Mouse (Mus musculus) limb, embryonic 15.5 days (tissue): ENCODE results near the gene Pitx2. TPM values are rescaled to one million over a fixed set of nuclear protein-coding genes. Genes with fewer than 3 reads are reported as not detected.

ENCODE experiments used
- ATAC-seq: fragments of 200-750 bp; cut with Nextera tagmentation; 2 replicates; pipeline ENCODE4 v1.8.0; 2017; ENCODE audit warnings: low read depth, moderate TSS enrichment; ENCODE audit not compliant: insufficient number of reproducible peaks, low FRiP score, low TSS enrichment
- H3K27ac ChIP-seq: fragments of 300-500 bp; sonication (generic); 2 replicates; pipeline ENCODE4 v1.5.1; 2015; ENCODE audit warnings: moderate library complexity, mild to moderate bottlenecking, inconsistent platforms
- H3K27me3 ChIP-seq: fragments of 300-500 bp; sonication (generic); 2 replicates; pipeline ENCODE4 v1.6.1; 2015; ENCODE audit warnings: inconsistent platforms
- H3K36me3 ChIP-seq: fragments of 300-500 bp; sonication (generic); 2 replicates; pipeline ENCODE4 v1.6.1; 2015; ENCODE audit warnings: inconsistent platforms
- H3K4me1 ChIP-seq: fragments of 300-500 bp; sonication (generic); 2 replicates; pipeline ENCODE4 v1.6.1; 2015; ENCODE audit warnings: inconsistent platforms
- H3K4me2 ChIP-seq: fragments of 300-500 bp; sonication (generic); 2 replicates; pipeline ENCODE4 v1.6.1; 2015; ENCODE audit warnings: mild to moderate bottlenecking, inconsistent platforms
- H3K4me3 ChIP-seq: fragments of 300-500 bp; sonication (generic); 2 replicates; pipeline ENCODE4 v1.5.1; 2015; ENCODE audit warnings: mild to moderate bottlenecking, inconsistent platforms
- H3K9ac ChIP-seq: fragments of 300-500 bp; sonication (generic); 2 replicates; pipeline ENCODE4 v1.6.1; 2015; ENCODE audit warnings: inconsistent platforms
- H3K9me3 ChIP-seq: fragments of 300-500 bp; sonication (generic); 2 replicates; pipeline ENCODE4 v1.6.1; 2016; ENCODE audit warnings: inconsistent platforms
- WGBS: fragments of 180-500 bp; shearing (Covaris S2); methylation state at CpG from one replicate; pipeline ENCODE4 v1.1.7; 2015; 5-methylcytosine and 5-hydroxymethylcytosine counted together
- polyA plus RNA-seq: library from polyadenylated mRNA; unstranded; fragments of >200 nt; fragmentation: Nextera tagmentation; extraction: Ambion mirVana; gene quantifications from 2 replicates; pipeline ENCODE4 v1.2.1, GENCODE M21; 2015

The Pitx2 gene
- polyA plus RNA-seq, 1 experiment from 2014 or later, result 9.1 TPM

DNA sequence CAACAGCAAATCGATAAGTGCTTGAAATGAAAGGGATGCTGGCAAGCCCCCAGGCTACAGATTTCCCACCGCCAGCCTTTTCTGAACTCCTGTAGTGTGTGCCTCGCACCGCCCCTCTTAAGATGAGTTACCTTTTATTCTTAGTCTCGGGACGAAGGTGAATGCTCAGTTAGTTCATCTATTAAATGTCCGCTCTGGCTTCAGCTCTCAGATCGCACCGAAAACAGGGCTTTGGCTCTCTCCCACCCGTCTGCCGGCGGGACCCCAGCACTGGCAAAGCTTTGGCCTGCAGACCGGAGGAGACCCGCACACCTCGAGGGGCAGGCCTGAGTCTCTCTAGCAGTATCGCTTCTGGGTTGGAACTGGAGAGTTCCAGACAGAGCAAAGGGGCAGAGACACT is 4.6 kb upstream of the Pitx2 start:
- no peak for ATAC-seq
- Histone ChIP-seq H3K9me3 (no peaks in the 10 kb centered on the region), H3K27ac (no peak overlapping the region), H3K36me3 (no peaks in the 10 kb centered on the region), H3K9ac (no peak overlapping the region), H3K4me3 (no peak overlapping the region), H3K4me2 (no peak overlapping the region), H3K27me3 (peaks cover 84% of the 10 kb centered on the region), H3K4me1 (peaks cover 13% of the 10 kb centered on the region)
- WGBS, result 2% methylated on average over 16 of the region's 16 CpGs

DNA sequence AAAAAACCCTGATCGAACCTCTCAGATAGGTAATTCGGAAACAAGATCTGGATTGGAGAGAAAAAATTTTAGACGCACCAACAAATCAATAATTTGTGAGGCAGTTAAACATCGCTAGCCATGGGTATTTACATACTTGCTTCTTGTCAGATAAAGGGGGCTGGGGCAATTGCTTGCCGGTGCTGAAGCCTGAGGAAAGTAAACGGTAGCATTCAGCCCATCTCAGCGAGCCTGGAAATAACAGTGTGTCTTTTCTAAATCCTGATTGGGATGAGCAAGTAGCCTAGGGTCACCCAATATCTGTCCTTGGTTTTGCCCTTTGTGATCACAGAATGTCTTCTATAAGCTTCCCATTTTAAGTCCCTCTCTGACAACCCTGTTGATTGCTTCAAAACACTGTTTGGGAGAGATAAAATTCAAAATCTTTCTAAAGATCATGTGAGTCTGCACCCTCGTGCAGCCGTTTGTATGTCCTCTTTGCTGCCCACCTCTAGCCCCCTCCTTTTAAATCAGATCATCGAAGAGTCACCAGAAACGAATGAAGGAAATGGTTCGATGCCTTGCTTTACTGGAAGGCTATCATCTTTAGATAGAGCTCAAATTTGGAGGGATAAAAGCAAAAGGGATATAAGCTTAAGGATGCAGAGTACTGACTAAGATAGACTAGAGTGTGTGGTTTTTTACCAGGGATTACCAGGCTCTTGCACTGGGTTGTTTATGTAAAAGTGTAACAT is 3.7 kb upstream of the Pitx2 start:
- WGBS, result 7% methylated on average over 12 of the region's 12 CpGs
- H3K9me3 ChIP-seq, result no peaks in the 10 kb centered on the region
- no peak for ATAC-seq
- H3K4me1 ChIP-seq, result peaks cover 17% of the 10 kb centered on the region
- no peak overlapping the region for H3K9ac ChIP-seq
- no peaks in the 10 kb centered on the region for H3K36me3 ChIP-seq
- no peak overlapping the region for H3K27ac ChIP-seq
- no peak overlapping the region for H3K4me3 ChIP-seq
- peaks cover 85% of the 10 kb centered on the region for H3K27me3 ChIP-seq
- no peak overlapping the region for H3K4me2 ChIP-seq

DNA sequence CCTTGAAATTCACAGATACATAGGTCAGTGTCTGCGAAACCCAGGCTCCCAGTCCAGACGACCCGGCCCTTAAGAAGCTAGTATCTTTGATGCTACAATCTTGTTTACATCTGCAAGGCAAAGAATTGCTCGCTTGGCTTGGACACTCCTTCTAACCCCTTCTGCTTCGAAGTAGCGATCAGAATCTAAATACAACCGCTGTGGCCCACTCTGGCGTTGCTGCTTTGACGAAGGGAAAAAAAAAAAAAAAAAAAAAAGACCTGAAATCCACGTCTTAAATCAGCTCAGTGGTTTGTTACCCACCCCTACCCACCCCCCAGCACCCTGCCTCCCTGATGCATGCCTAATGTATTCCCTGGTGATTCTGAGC is 3.1 kb upstream of the Pitx2 start:
- Histone ChIP-seq H3K27ac (no peak overlapping the region), H3K36me3 (no peaks in the 10 kb centered on the region), H3K9me3 (no peaks in the 10 kb centered on the region), H3K4me3 (no peak overlapping the region), H3K4me2 (no peak overlapping the region), H3K9ac (no peak overlapping the region), H3K27me3 (peaks cover 86% of the 10 kb centered on the region), H3K4me1 (peaks cover 17% of the 10 kb centered on the region)
- ATAC-seq, result no peak
- 3% methylated on average over 10 of the region's 10 CpGs for WGBS

DNA sequence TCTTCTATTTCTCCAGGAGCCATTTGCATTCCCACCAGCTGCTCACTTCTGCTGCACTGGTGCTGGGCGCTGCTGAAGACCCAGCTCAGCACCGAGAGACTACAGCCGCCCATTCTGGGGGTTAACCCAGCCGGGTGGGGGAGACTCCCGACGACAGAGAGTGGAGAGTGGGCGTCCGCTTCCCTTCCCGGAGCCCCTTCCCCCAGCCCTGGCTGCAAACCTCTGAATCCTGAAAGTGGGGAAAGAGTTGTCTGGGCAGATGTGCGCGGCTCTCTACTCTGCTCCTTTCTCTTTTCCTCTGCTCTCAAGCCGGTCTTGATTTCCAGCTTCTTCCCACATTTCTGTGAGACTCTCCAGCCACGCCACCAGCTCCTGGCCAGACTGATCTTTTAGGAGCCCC is 2.6 kb upstream of the Pitx2 start:
- Histone ChIP-seq H3K9ac (no peak overlapping the region), H3K9me3 (no peaks in the 10 kb centered on the region), H3K4me3 (peak overlapping the region; percentile 16; the same call in 1 of the 2 replicates), H3K36me3 (no peaks in the 10 kb centered on the region), H3K4me1 (peaks cover 17% of the 10 kb centered on the region), H3K27ac (no peak overlapping the region), H3K4me2 (no peak overlapping the region), H3K27me3 (peaks cover 86% of the 10 kb centered on the region)
- no peak for ATAC-seq
- 2% methylated on average over 13 of the region's 13 CpGs for WGBS

DNA sequence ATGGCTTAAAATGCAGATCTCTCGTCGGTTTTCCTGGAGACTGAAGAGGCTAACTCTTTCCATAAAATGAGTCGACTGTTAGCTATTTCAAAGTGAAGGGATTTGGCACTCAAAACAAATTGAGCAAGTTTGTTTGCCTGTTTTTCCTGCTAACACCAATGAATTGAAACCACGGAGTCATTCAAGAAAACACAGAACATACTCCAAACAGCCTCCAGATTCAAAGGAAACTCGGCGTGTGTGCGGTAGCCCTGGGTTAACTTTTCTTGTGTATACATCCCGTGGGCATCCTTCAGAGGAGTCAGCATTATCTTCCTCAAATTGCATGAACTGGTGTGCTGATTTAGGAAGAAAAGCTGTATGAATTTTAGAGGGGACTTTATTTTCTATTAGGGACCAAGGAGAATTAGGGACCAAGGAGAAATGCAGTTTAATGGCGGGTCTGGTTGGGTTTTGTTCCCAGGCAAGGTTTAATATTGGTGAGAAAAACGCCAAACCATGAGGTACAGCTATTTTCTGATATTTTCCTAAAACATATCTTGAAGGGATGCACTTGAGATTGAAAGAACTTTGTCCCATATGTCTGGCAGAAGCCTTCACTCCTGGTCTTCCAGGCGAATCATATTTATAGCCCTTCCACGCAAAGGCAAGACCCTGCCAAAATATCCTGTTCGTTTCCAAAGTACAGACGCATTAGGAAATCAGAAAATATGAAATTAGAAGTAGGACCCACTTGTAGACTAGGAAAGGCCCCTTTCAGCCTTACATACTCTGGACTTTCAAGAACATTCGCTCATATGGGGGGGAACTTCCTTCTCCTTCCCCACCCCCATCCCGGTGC is 1.7 kb upstream of the Pitx2 start:
- ATAC-seq, result no peak
- H3K4me1 ChIP-seq, result peaks cover 23% of the 10 kb centered on the region
- 8% methylated on average over 16 of the region's 16 CpGs for WGBS
- H3K9me3 ChIP-seq, result no peaks in the 10 kb centered on the region
- H3K4me2 ChIP-seq, result no peak overlapping the region
- no peaks in the 10 kb centered on the region for H3K36me3 ChIP-seq
- no peak overlapping the region for H3K4me3 ChIP-seq
- no peak overlapping the region for H3K27ac ChIP-seq
- H3K9ac ChIP-seq, result no peak overlapping the region
- peaks cover 87% of the 10 kb centered on the region for H3K27me3 ChIP-seq

DNA sequence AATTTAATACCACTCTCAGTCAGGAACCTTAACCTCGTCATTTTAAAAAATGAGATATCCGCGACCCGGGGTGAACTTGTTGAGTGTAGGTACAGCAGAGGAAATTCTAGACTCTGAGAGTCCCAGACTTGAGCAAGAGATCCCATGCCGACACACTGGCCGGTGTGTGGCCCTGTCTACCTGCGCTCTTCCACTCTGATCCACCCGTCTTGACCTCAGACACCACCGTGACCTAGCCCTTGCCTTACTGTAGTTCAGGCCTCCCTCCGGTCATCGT is 1.1 kb upstream of the Pitx2 start:
- WGBS, result 3% methylated on average over 11 of the region's 11 CpGs
- peaks cover 87% of the 10 kb centered on the region for H3K27me3 ChIP-seq
- ATAC-seq, result no peak
- no peak overlapping the region for H3K4me3 ChIP-seq
- no peak overlapping the region for H3K27ac ChIP-seq
- peaks cover 28% of the 10 kb centered on the region for H3K4me1 ChIP-seq
- H3K9me3 ChIP-seq, result no peaks in the 10 kb centered on the region
- H3K9ac ChIP-seq, result no peak overlapping the region
- no peaks in the 10 kb centered on the region for H3K36me3 ChIP-seq
- no peak overlapping the region for H3K4me2 ChIP-seq

DNA sequence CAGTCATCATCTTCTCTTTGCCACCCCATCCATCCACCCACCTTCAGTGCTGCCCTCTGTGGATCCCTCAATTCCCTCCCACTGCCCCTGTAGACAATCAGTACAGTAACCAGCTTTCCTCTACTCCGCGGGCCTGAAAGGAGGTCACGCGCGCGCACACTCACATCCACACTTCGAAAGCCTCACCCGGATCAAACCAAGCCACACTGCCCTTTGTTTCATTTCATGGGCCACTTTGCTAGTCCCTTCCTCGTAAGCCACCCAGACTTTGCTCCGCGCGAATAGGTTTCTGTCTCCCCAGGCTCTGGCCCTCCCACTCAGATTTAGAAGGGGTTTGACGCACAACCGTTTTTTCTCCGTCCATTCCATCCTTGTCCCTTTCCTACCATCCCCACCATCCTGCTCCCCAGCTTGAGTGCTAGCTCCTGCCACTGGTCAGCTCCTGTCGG is 494 bp upstream of the Pitx2 start:
- H3K36me3 ChIP-seq, result no peaks in the 10 kb centered on the region
- H3K4me3 ChIP-seq, result peak overlapping the region; percentile 40
- no peak for ATAC-seq
- H3K27ac ChIP-seq, result no peak overlapping the region
- H3K9me3 ChIP-seq, result no peaks in the 10 kb centered on the region
- peaks cover 32% of the 10 kb centered on the region for H3K4me1 ChIP-seq
- peaks cover 91% of the 10 kb centered on the region for H3K27me3 ChIP-seq
- WGBS, result 2% methylated on average over 16 of the region's 16 CpGs
- peak overlapping the region; percentile 59 for H3K4me2 ChIP-seq
- 0 out of 2 replicates have a peak overlapping the region, but pooled peaks have one; percentile 8 for H3K9ac ChIP-seq

DNA sequence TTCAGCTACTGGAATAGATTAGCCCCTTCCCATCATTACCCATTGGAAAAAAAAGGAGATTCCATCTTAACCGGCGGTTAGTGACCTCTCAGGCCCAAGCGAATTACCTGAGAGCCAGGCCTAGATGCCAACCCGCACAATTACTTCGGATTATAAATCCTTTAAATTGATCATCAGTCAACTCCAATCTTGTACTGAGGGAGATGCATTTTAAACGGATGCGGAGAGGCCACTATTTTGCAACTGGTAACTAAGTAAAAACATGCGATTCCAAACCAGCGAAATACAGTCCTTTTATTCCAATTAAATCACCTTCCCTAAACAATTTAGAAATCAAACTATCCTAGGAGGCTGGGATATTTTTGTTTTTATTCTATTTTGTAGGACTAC is 818 bp downstream of the Pitx2 start:
- H3K9me3 ChIP-seq, result no peaks in the 10 kb centered on the region
- H3K4me1 ChIP-seq, result peaks cover 40% of the 10 kb centered on the region
- H3K4me2 ChIP-seq, result no peak overlapping the region
- 2% methylated on average over 9 of the region's 9 CpGs for WGBS
- no peak overlapping the region for H3K27ac ChIP-seq
- no peak for ATAC-seq
- peak overlapping the region; percentile 40 for H3K4me3 ChIP-seq
- no peak overlapping the region for H3K9ac ChIP-seq
- peaks cover 91% of the 10 kb centered on the region for H3K27me3 ChIP-seq
- H3K36me3 ChIP-seq, result no peaks in the 10 kb centered on the region

DNA sequence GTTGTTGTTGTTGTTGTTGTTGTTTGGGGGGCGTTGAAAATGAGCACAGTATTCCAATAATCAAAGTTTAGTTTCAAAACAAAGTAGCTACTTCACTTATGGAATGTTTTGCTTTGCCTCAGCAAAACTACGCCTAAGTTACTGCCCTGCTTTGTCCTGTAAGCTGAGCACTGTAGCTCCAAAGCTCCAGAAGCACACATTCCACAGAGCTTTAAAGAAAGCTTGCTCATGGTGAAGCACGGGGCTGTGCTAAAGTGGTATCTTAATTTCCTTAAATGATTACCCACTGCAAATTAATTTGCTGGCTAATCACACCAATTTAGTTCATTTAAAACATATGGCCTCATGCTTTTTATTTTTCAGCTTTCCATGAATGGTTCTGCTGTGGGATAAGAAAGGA is 1.5 kb downstream of the Pitx2 start:
- no peak for ATAC-seq
- no peak overlapping the region for H3K4me2 ChIP-seq
- H3K27ac ChIP-seq, result no peak overlapping the region
- peaks cover 92% of the 10 kb centered on the region for H3K27me3 ChIP-seq
- no peaks in the 10 kb centered on the region for H3K9me3 ChIP-seq
- no peak overlapping the region for H3K9ac ChIP-seq
- under 1% methylated on average over 3 of the region's 3 CpGs for WGBS
- H3K4me3 ChIP-seq, result no peak overlapping the region
- H3K36me3 ChIP-seq, result no peaks in the 10 kb centered on the region
- peaks cover 40% of the 10 kb centered on the region for H3K4me1 ChIP-seq

DNA sequence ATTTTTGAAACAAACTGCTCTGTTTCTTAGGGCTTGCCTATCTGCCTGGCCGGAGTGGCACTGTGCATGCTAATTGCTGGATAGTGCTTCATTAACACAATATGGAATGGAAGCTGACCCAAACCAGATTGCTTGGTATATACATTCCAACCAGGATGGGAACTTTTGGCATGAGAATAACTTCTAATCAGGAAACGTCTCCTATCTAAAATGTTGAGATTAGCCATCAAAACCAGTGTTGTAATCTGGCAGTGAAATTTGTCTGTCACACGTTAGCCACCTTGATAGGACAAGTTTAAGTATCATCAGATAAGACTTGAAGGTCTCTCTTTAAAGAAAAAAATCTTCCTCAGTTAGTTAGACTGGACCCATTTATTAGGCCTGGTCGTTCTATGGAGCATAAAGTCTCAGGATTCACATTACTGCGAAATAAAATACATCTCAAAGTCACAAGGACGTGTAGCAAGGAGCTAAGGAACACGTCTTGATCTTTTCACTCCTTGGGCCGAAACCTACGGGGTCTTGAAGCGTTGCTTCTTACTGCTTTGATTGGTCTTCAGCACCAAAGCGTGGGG is 2.1 kb downstream of the Pitx2 start:
- Histone ChIP-seq H3K27ac (no peak overlapping the region), H3K9me3 (no peaks in the 10 kb centered on the region), H3K27me3 (peaks cover 92% of the 10 kb centered on the region), H3K9ac (no peak overlapping the region), H3K4me1 (peaks cover 40% of the 10 kb centered on the region), H3K36me3 (no peaks in the 10 kb centered on the region), H3K4me3 (no peak overlapping the region), H3K4me2 (no peak overlapping the region)
- no peak for ATAC-seq
- WGBS, result 7% methylated on average over 11 of the region's 11 CpGs

DNA sequence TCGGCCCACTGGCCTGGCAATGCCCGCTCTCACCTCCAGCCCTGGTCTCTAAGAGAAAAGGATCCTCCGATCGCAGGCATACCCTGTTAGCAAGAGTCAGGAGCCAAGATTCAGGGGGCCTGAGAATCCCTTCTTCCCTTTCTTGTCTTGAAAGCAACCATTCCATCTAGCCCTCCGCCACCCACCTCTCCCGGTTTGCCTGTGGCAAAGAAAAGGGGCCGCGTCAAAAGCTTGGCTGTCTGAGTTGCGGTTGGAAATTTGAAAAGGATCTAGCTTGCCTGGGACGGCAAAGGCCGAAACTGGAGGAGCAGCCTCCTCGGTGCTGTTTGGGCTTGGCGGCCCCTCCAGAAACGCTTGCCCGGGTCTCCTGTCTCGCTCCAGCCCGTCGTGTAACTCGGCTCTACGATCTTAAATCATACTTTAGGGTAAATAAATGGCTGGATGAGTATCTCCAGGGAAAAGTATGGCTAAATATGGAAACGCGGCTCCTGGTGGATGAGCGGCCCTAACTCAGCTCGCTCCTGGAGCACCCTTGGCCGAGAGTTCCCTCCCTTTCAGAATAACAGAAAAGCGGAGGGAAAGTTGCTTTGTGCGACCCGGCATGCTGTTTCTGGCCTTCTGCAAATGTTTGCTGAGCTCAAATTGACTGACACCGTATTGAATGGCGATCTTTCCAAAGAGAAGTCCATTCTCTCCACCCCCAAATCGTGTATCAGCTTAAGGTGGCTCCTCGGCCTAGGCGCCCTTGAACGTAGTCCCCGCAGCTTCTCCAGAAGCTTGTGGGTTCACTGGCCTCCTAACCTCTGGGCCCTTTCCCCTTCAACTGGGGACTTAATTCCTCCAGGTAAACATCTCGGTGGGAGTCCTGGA is 3.4 kb downstream of the Pitx2 start:
- no peak for ATAC-seq
- H3K27me3 ChIP-seq, result peaks cover 92% of the 10 kb centered on the region
- H3K4me1 ChIP-seq, result peaks cover 36% of the 10 kb centered on the region
- H3K4me2 ChIP-seq, result peak overlapping the region; percentile 12; the same call in 1 of the 2 replicates
- H3K9ac ChIP-seq, result no peak overlapping the region
- H3K9me3 ChIP-seq, result no peaks in the 10 kb centered on the region
- peak overlapping the region; percentile 40 for H3K4me3 ChIP-seq
- no peaks in the 10 kb centered on the region for H3K36me3 ChIP-seq
- WGBS, result 7% methylated on average over 36 of the region's 36 CpGs
- no peak overlapping the region for H3K27ac ChIP-seq
